Mouse (Mus musculus) bone marrow macrophage, adult 2 months (primary cell): ENCODE measurements around the gene Usf2.

Source experiments
- CTCF ChIP-seq: IDR thresholded peaks from 2 replicates; pipeline ENCODE4 v1.5.1; 2012; ENCODE audit warnings: low read depth, mild to moderate bottlenecking, low read length, moderate library complexity
- POLR2A ChIP-seq: IDR thresholded peaks from 2 replicates; pipeline ENCODE4 v1.6.1; 2012; ENCODE audit warnings: mild to moderate bottlenecking, low read depth, low read length, borderline replicate concordance

DNA sequence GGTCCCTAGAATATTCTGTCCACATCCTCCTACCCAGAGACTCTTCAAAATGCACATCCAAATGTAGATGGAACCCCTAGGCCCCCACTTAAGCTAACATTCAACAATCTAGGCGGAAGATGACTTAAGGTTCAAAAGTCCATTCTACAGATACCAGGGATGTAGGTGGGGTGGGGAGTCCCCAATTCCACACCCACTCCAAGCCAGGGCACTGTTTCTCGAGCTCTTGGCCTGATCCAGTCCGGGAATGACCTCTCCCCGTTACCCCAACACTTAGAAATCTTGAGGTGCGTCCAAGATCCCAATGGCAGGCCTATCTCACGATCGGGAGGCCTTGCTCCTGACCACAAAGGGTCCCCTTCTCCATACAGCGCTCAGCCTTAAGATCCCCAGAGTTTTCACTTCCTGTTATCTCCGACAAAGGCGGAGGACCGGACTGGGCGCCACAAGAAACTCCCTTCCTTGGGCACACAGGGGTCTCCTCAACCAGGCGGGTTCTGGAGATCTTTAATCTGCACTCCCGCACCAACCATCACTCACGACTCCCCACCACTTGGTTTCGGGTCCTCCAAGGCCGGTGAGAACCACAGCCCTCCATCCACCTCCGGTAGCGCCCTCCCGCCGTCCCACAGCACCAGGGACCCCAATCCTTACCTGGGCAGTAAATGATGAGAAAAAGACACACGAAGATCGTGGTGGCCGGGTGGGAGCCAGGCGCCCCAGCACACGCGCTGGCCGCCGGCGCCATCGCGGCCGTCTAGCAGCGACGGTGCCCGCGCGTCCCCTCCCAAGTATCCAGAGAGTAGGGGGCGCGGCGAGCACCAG is 16.0 kb upstream of the Usf2 start:
- TF ChIP-seq CTCF (no peak), POLR2A (no peak)
